Mouse (Mus musculus): ENCODE measurements around the gene Ago4. TPM values are rescaled to one million over a fixed set of nuclear protein-coding genes. Genes with fewer than 3 reads are reported as not detected.

The Ago4 gene
- total and polyA plus RNA-seq, 3 experiments = 0.42 to 1.8 TPM; not detected in 1

DNA sequence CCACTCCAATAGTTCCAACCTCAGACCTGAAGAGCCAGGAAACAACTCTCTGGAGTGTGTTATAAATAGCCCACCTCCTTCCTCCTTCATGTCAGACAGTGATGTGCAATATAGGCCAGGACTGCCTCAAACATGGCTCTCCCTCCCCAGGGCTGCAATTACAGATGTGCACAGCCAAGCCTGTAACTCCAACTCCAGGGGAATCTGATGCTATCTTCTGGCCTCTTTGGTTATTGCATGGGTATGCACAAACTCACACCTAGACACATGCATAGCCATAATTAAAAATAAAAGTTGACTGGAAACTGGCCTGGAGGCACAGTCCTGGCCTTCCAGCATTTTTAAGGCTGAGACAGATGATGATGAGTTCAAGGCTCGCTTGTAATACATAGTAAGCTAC, 11.7 kb upstream of the Ago4 start:
- H3K4me1 ChIP-seq (ENCODE audit: control insufficient read depth in 1 of 2, insufficient read depth in 2 of 2, low read length in 2 of 2) = peaks cover 0 to 5% of the 10 kb centered on the region in 2 experiments; a peak in 1 of 4 replicates
- no peak overlapping the region for H3K9ac ChIP-seq (ENCODE audit: control insufficient read depth, low read depth, low read length, poor library complexity, severe bottlenecking)
- H3K79me2 ChIP-seq (ENCODE audit: control insufficient read depth, insufficient read depth, low read length, poor library complexity) = no peaks in the 10 kb centered on the region
- no peak for TF ChIP-seq MAZ (IDR thresholded peaks at IDR 0.05; ENCODE audit: low read depth, low read length)
- no peak for TF ChIP-seq HCFC1 (IDR thresholded peaks at IDR 0.05; ENCODE audit: low read depth, low read length)
- TF ChIP-seq BHLHE40 (IDR thresholded peaks at IDR 0.05; ENCODE audit: borderline replicate concordance, low read depth, low read length) = no peak
- TF ChIP-seq CHD1 (IDR thresholded peaks at IDR 0.05; ENCODE audit: low read depth, low read length) = no peak
- TF ChIP-seq ZC3H11A (IDR thresholded peaks at IDR 0.05; ENCODE audit: low read depth, low read length) = no peak
- TF ChIP-seq GABPA (IDR thresholded peaks at IDR 0.05; ENCODE audit: low read depth, low read length) = no peak
- no peak for TF ChIP-seq ETS1 (IDR thresholded peaks at IDR 0.05; ENCODE audit: low read depth, low read length)
- TF ChIP-seq POLR2AphosphoS5 (IDR thresholded peaks at IDR 0.05; ENCODE audit: borderline replicate concordance, low read depth, low read length) = no peak
- no peak for TF ChIP-seq SMC3 (IDR thresholded peaks at IDR 0.05; ENCODE audit: low read depth, low read length)
- TF ChIP-seq GATA1 (IDR thresholded peaks at IDR 0.05; ENCODE audit: low read depth, low read length) = no peak
- no peak for TF ChIP-seq MAX (IDR thresholded peaks at IDR 0.05; ENCODE audit: low read length)
- TF ChIP-seq SIN3A (IDR thresholded peaks at IDR 0.05; ENCODE audit: low read length) = no peak
- TF ChIP-seq UBTF (IDR thresholded peaks at IDR 0.05; ENCODE audit: borderline replicate concordance, insufficient read depth, low read depth, low read length) = no peak
- TF ChIP-seq TBP (IDR thresholded peaks at IDR 0.05; ENCODE audit: low read depth, low read length) = no peak
- no peak for TF ChIP-seq KAT2A (conservative IDR thresholded peaks at IDR 0.05; ENCODE audit: low read depth, low read length)
- TF ChIP-seq USF1 (IDR thresholded peaks at IDR 0.05; ENCODE audit: low read depth, low read length) = no peak
- no peak for TF ChIP-seq ZMIZ1 (IDR thresholded peaks at IDR 0.05; ENCODE audit: low read depth, low read length)
- TF ChIP-seq NRF1 (IDR thresholded peaks at IDR 0.05; ENCODE audit: insufficient read depth, low read depth, low read length, poor library complexity, severe bottlenecking) = no peak
- TF ChIP-seq TCF12 (IDR thresholded peaks at IDR 0.05; ENCODE audit: low read depth, low read length) = no peak
- H3K27me3 ChIP-seq (ENCODE audit: control insufficient read depth in 1 of 2, insufficient read depth in 2 of 2, low read length in 2 of 2) = no peaks in the 10 kb centered on the region; a peak in 1 of 4 replicates
- no peak for DNase-seq (ENCODE audit: low read depth, low spot score)
- H3K4me3 ChIP-seq (ENCODE audit: control insufficient read depth in 1 of 2, insufficient read depth in 1 of 2, low read depth in 2 of 2, low read length in 2 of 2) = no peak overlapping the region
- no peak overlapping the region for H3K27ac ChIP-seq (ENCODE audit: control insufficient read depth, low read depth, low read length)
- H3K9me3 ChIP-seq (replicated peaks; ENCODE audit: insufficient read depth, low read length) = no peaks in the 10 kb centered on the region
- peaks cover 0 to 4% of the 10 kb centered on the region in 2 experiments; a peak in 1 of 4 replicates for H3K36me3 ChIP-seq (ENCODE audit: control insufficient read depth in 1 of 2, insufficient read depth in 2 of 2, low read length in 2 of 2)

DNA sequence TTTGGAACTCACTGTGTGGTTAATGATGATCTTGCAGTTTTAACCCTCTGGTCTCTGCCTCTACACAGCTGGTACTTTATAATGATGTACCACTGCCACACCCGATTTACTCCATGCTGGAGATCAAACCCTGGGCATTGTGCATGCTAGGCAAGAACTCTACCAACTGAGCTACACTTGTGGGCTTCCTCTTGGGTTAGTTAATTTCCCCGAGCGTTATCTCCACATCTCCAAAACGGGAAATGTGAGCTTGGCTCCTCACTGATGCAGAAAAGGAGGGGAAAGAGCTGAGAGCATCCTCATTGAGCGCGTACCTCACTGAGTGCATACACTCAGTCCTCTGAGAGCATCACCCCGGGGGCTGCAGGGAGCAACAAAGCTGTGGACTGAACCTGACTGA, 9.6 kb upstream of the Ago4 start:
- Histone ChIP-seq H3K9me3 (replicated peaks; ENCODE audit: insufficient read depth, low read length) (no peaks in the 10 kb centered on the region), H3K4me3 (ENCODE audit: control insufficient read depth in 1 of 2, insufficient read depth in 1 of 2, low read depth in 2 of 2, low read length in 2 of 2) (no peak overlapping the region), H3K27ac (ENCODE audit: control insufficient read depth, low read depth, low read length) (no peak overlapping the region), H3K79me2 (ENCODE audit: control insufficient read depth, insufficient read depth, low read length, poor library complexity) (no peaks in the 10 kb centered on the region), H3K9ac (ENCODE audit: control insufficient read depth, low read depth, low read length, poor library complexity, severe bottlenecking) (no peak overlapping the region), H3K36me3 (ENCODE audit: control insufficient read depth in 1 of 2, insufficient read depth in 2 of 2, low read length in 2 of 2) (peaks cover 0 to 4% of the 10 kb centered on the region in 2 experiments; a peak in 1 of 4 replicates), H3K27me3 (ENCODE audit: control insufficient read depth in 1 of 2, insufficient read depth in 2 of 2, low read length in 2 of 2) (no peaks in the 10 kb centered on the region; a peak in 1 of 4 replicates), H3K4me1 (ENCODE audit: control insufficient read depth in 1 of 2, insufficient read depth in 2 of 2, low read length in 2 of 2) (peaks cover 0 to 6% of the 10 kb centered on the region in 2 experiments; a peak in 2 of 4 replicates)
- TF ChIP-seq EP300 (IDR thresholded peaks at IDR 0.05; ENCODE audit: low read depth in 1 of 2, low read length in 2 of 2) (peak in 1 of 2 experiments; percentile 48; a peak in 1 of 4 replicates), TAL1 (IDR thresholded peaks at IDR 0.05; ENCODE audit: low read length) (no peak), ZC3H11A (IDR thresholded peaks at IDR 0.05; ENCODE audit: low read depth, low read length) (no peak), SIN3A (IDR thresholded peaks at IDR 0.05; ENCODE audit: low read length) (no peak), KAT2A (conservative IDR thresholded peaks at IDR 0.05; ENCODE audit: low read depth, low read length) (no peak), RCOR1 (IDR thresholded peaks at IDR 0.05; ENCODE audit: low read depth, low read length) (peak; percentile 26; the same call in 1 of the 2 replicates), CHD1 (IDR thresholded peaks at IDR 0.05; ENCODE audit: low read depth, low read length) (no peak), MAZ (IDR thresholded peaks at IDR 0.05; ENCODE audit: low read depth, low read length) (no peak), HCFC1 (IDR thresholded peaks at IDR 0.05; ENCODE audit: low read depth, low read length) (no peak), POLR2AphosphoS2 (IDR thresholded peaks at IDR 0.05; ENCODE audit: low read length) (no peak), ZMIZ1 (IDR thresholded peaks at IDR 0.05; ENCODE audit: low read depth, low read length) (no peak), TCF12 (IDR thresholded peaks at IDR 0.05; ENCODE audit: low read depth, low read length) (no peak), MAX (IDR thresholded peaks at IDR 0.05; ENCODE audit: low read length) (no peak), USF1 (IDR thresholded peaks at IDR 0.05; ENCODE audit: low read depth, low read length) (no peak), E2F4 (IDR thresholded peaks at IDR 0.05; ENCODE audit: borderline replicate concordance, low read depth, low read length) (no peak), TBP (IDR thresholded peaks at IDR 0.05; ENCODE audit: low read depth, low read length) (no peak), GATA1 (IDR thresholded peaks at IDR 0.05; ENCODE audit: low read depth, low read length) (peak; percentile 87), NELFE (IDR thresholded peaks at IDR 0.05; ENCODE audit: low read depth, low read length) (no peak), UBTF (IDR thresholded peaks at IDR 0.05; ENCODE audit: borderline replicate concordance, insufficient read depth, low read depth, low read length) (no peak), ZKSCAN1 (IDR thresholded peaks at IDR 0.05; ENCODE audit: low read depth, low read length) (no peak)
- peak; percentile 59 for DNase-seq (ENCODE audit: low read depth, low spot score)
